Mouse (Mus musculus) forelimb bud, embryonic 11.5 days (tissue): Measurements from ENCODE around the gene Snap25.
A peak's percentile ranks its signal among the peaks of the same experiment; 100 is the strongest.

Experiments
- DNase-seq: peaks from one replicate; pipeline ENCODE4 v3.0.0-alpha.2; 2012; ENCODE audit warnings: low read depth, low spot score

The Snap25 gene

DNA sequence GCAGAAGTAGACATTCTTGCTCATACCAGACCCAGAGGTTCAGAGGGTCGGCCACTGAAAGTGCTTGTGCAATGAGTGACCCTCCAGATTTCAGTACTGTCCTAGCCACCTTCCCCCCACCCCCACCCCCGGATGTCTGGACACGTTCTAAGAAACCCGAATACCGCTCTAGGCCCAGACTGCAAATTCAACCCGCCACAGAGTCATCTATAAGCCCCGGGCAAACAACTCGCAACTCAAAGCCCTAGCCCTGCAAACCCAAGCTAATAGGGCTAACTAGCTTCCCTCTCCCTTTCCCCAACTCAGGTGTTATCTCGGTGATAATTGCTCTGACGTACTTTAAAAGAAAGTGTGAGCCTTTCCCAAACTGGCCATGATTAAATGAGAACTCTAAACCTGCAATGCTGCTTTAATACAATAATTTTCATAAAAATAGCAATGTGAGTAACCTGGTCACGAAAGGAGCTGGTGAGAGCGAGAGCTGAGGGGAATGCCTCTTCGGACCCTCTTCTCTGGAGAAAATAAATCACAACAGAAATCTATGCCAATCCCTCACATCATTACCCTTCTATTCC is 725 bp upstream of the Snap25 start:
- DNase-seq, result peak; percentile 14

DNA sequence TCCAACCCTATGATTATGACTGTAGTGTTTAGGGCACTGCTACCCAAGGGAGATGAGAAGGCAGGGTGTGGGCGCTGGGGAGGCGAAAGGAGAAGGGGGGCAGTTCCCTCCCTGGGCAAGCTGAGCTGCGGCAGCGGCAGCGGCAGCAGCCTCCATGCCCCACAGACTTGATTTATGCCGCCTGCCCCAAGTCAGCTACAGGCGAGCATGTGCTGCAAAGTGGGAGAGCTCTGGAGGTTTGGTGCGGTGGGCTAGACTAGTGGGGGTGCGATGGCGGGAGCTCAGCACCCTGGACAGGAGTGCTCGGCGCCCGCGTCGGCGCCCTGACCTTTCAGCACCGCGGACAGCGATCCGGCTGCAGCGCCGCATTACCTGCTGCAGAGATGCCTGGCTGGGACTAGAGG is 757 bp downstream of the Snap25 start:
- peak; percentile 93 for DNase-seq

DNA sequence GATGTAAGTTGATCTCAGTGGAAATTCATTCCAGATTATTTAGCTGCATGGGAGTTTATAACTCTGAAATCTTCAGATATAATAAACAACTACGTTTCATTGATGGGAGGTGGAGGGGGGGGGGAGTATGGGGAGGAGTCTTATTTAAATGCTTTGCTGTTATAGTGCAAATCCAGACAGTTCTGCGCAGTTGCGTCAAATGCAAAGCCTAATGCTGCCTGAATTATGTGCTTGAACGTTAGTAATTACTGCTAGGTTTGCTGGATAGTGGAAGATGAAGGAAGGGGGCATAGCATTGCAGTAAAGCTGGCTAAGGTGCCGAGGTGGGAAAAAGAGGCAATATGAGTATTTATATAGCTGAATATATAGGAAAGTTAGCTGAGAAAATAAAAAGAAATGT is 2.3 kb downstream of the Snap25 start:
- no peak for DNase-seq

DNA sequence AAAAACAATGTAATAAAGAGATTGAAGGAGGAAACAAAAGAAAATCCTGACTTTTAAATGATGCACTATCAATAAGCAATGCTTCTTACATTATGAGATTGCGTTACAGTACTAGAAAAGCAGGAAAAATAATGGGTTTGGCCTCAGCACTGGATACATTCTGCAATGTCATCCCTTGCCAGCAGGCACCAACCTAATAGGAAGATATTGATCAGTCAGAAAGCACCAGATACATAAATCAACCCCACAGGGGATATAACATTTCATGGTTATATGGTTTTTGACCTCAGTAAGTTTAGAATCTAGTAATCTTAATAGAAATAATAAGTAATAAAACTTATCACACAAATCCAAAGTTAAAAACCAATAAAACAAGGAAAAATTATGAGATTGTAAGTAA is 3.1 kb downstream of the Snap25 start:
- DNase-seq, result no peak

DNA sequence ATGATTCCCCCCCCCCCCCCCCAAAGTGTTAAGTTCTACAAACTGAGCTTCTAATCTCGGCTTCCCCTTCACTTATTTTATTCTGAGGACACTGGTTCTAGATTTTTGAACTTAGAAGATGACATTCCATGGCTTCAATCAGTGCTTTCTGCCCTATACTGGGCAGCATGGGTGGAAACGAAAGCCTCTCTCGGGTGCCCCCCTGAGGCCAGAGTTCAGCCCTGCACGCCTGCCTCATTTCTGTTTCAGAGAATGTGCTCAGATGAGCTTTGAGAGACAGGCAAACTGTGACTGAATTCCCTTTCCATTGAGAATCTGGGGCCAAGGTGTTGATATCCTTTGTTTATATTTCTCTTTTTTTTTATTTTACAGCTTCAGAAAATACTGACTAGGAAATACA is 7.0 kb downstream of the Snap25 start:
- peak; percentile 10 for DNase-seq

DNA sequence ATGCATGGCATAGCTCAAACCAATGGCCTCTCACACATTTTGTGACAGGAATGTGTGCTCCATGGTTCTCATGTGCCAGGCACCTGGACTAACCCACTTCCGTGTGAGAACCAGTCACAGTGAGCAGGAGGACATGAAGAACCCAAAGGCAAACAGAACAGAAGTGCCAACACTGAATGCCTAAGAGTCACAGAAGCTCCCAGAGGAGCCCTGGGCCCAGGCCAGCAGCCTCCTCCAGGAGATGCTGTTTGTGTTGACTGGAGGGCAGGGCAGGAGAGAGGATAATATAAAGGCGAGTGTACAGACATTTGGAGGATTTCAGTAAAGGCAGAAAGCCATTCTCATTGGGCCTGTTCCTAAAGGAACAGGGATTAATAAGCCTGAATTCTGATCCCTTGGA is 25.0 kb downstream of the Snap25 start:
- no peak for DNase-seq

DNA sequence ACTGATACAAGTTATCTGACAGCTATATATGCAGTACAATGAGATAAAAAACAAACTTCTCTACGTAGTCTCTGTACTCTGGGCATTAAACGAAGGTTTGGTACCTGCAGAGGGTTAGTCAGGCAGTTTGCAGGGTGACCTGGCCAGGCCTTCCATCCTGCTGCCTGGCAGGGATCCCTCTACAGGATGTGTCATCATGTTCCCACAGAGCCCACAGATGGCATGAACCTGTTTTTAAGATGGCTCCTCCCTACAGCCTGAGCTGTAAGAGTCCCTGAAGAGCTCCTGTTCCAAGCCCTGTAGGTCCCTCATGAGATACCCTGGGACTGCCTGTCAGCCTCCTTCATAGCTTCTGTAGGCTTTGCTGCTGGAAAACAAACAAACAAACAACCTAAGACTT is 29.0 kb downstream of the Snap25 start:
- no peak for DNase-seq

DNA sequence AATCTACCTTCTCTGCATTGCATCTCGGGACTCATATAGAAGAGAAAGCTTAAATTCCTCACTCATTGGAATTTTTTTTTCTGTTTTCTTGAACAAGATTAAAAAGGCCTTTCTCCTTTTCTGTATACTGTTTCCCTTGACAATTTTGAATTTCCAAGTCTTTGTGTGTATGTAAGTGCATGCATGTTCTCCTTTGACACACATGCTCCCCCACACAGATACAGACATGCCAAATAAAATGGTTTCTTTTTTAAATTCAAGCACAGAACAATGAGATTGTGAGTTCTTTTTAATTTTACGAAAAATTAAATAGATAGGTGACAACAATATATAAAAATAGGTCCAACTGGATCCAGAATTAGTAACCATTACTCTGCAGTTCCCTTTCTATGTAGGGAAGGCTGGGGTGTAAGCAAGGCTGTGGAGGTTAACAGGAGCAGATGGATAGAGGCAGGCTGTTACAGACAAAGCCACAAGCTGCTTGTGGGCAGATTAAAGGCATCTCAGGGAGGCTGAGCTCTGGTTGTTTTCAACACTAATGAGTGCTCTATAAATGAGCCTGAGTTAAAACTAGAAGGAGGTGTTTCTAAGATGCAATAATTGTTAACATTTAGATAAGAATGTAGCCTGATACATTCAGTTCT is 31.6 kb downstream of the Snap25 start:
- peak; percentile 21 for DNase-seq

DNA sequence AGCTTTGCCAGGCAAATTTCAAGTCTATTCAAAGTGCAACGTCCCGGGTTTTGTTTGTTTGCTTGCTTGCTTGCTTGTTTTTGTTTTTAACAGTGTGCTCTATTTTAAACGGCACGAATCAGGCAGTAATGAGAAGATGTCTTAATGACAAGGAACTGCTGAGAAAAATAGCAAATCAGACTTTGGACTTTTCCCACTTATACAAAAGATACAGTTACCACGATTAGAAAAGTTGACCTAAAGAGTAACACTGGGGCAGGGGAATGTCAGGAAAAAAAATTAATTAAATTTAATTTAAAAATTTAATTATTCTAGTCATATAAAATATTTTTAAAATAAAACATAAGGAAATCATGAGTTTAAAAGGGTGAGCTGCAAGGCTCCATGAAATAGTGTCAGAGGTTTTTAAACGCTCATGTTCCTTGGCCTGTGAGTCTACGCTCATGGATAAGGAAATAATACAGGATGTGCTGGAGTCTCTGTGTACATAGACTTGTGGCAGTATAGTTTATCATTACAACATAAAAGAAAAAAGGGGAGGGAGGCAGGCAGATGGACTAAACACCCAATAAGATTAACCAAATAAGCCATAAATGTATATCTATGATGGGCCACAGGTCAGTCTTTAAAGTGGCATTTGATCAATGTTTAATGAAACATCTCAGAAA is 32.2 kb downstream of the Snap25 start:
- DNase-seq, result no peak

DNA sequence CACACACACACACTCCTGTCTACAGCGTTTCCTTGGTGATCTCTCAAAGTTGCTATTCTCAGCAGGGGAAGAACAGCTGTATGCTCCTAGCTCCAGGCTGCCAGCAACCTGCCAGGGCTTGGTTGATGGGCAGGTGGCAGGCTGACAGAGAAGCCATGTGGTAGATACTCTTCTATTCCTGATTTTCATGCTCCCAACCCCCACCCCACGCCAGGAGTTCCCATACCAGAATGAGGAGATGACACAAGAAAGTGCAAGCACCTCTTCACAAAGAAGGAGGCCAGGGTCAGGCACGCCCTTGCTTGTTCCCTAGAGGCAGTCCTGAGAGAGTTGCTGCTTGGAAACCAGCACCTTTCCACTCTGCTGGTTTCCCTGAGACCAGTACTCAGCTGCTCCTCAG is 40.4 kb downstream of the Snap25 start:
- DNase-seq, result no peak

DNA sequence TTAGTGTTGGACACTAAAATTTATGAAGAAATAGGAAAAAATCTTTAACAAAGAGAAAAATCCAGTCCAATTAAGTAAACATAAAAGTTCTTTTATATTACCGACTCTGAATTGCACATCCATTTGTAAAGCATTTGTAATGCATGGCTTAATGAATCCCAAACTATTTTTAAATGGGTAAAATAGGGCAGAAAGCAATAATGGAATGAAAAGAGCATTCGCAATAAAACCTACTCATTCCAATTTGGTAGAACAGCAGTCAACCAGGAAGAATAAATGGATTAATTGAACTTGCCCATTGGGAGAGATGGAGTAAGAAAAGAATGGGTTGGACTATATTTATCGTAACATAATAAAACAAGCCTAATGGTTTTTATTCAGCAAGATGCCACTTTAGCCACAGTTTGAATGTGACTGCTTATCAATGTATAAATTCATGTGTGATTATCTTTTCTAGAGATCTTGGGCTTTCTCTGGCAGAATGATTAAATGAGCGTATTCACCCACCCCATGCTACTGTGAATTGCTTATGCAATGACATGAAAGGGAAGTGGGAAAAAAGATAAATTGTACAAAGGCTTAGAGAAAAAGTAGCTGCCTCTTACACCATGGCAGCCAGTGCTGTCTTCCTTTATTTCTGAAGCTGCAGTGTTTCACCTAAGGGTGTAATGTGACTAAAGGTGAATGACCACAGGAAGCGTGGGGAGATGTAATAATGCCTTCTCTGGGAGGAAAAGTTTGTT is 45.7 kb downstream of the Snap25 start:
- DNase-seq, result no peak

DNA sequence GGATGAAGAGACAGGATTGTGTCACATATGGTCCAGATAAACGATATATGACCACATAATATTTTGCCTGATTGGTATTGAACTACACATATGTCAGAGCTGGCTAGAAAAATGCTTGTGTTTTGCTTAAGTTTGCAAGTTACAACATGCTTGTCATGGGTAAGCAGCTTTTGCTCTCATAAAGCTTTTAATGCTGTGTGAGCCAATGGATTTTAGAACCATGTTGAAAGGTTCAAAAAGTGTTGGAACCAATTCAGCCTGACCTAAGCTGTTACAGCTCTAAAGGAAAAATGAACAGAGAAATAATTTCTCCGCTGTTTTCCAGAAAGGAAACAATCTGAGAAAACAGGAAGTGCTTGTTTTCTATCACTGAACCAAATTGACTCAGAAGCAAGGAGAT is 64.9 kb downstream of the Snap25 start:
- no peak for DNase-seq

DNA sequence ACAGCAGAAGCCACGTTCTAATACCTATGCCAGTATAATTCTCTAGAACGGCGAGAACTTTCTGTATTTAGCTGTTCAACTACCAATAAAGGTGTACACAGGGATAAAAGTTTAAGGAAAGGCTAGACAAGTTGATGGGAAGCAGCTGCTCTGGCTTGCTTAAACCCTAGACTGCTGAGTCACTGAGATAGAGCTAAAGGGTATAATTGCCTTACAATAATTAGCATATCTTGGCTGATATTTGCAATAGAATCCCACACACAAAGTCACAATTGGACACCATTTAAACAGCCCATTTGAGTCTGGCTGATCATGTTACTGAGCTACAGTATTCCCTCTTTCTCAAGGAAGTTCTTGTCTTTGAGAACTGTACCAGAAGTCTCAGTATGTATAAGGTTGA is 65.4 kb downstream of the Snap25 start:
- DNase-seq, result no peak

DNA sequence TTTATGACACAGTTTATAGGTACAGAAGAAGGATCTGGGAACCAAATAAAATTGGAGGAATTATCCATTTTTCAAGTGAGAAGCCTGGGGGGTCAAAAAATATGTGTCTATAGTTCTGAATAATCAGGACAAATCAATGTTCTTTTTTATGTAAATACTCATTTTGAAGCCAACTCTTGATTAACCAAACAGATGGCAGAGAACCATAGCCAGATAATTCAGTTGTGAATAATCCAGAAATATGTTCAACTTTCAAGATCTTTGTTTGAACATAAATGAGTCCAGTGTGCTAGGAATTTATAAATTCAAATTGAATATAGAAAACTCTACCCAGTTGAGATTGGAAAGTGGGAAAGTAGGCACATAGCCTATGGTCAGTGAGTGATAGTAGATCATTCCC is 67.0 kb downstream of the Snap25 start:
- no peak for DNase-seq

DNA sequence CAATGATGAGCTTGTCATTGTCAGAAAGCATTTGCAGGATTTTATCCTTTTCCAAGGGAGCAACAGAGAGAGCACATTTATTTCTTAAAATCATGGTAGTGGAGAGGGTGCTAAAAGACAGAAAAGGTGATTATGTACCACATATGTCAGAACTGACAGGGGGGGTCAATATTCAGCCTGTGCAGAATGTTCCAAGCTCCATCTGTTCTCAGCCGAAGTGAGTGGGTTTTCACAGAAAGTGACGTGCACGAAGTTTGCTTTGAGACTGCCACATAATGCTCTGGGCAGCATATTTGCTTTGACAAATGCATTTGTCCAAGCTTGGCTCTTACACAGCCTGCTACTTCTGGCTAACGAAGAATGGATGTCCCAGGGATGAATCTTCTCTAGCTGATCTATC is 71.1 kb downstream of the Snap25 start:
- DNase-seq, result no peak

DNA sequence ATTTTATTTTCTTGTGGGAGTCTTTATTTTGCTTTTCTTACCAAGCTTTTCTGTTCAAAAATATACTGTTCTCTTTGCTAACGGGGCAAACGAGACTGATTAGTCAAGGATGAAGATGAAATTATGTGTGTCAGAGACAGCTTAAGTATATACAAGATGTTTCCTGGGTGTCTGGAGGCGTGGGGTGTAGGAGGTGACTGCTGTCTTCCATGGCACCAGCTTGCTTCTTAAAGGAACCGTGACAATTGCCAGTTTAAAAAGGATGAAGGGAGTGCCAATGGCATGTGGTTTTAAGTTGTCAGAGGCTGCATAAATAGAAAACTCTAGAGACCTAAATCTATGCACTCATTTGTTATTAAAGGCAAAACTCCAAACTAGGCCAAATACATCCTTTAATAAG is 75.1 kb downstream of the Snap25 start:
- no peak for DNase-seq

DNA sequence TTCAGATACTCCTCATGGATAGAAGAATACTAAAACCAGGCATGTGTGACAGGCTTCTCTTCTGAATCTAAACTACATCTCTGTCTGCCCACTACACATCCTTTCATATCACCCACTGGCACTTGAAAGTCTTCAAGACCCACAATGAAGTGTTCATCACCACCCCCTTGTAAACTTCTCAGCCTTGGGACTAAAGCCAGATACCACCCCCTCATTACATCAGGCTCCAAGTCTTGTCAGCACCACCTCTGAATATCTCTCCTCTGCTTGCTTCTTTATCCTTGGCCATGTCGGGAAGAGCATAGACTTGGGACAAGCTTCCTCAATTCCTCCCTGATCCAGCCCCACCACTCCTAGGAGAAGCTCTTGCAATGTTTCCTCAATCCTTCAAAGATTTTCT is 83.3 kb downstream of the Snap25 start:
- DNase-seq, result no peak

DNA sequence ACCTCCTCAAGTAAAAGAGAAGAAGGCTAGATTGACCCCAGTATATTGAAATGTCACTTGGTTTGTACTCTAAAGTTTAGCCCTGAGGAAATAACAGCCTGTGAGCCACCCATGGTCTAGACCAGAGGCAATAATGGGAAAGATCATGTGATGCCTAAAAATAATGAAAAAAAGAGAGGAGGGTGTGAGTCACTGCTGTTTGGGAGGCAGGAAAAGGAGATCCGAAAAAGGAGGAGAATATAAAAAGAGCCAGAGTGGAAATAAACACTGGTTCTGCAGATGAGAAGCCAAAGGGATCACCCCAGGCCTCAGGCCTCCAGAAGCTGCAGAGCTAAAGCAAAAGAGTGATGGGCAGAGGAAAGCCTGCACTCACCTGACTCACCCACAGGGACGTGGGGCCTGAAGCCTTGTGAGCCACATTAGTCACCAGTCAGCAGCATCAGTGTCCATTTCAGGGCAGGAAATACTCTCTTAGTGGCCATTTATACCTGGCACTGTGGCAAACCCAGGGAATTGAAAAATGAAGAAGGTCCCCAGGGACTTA is 85.7 kb downstream of the Snap25 start:
- DNase-seq, result no peak

DNA sequence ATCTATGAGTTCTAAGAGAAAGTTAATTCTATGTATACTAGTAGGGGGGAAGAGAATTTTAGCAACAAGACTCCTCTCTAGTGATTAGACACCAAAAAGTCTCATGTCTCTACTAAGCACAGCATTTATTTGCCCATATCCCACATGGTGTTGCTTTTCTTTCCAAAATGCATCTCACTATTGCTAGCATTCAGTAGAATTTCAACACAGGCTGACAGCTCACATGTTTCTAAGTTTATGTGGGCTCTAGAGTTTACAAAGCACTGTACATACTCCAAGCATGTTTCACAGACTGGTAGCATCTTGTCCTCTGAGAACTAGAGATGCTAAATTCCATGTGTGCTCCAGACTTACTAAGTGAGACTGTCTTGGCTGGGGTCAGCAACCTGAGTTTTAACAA is 87.8 kb downstream of the Snap25 start:
- DNase-seq, result no peak

DNA sequence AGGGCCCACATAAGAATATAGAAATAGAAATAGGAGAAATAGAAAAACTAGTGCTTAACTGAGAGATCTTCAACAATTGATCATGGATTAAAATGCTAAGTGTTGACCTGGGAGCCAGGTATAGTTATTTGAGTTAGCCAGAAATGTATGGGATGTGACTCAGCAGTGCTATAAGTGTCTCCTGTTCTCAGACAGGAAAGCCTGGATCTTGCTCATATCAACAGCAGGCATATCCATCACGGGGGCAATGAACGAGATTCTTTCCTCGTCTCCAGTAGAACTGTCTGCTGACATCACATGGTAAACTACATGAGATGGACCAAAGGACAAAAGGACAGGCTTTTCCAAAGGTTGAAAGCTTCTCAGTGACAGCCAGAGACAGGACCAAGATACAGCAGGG is 88.8 kb downstream of the Snap25 start:
- DNase-seq, result no peak

DNA sequence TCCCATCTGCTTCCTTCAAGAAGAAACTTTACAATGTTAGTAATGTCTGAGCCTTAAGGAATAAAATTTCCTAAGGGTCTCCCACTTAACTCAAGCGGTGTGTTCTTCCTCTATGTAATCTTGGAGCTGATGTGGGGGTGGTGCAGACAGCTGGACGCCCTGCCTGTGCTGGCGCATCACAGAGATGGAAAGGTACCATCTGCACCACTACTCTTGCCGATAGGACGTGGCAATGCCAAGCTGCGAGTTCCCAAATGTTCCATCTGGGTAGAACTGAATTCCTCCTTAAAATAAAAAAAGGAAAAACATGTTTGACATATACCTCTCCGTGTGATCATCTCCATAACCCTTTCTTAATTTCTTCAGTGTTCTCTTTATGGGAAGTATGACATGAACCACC is 89.9 kb downstream of the Snap25 start:
- no peak for DNase-seq

DNA sequence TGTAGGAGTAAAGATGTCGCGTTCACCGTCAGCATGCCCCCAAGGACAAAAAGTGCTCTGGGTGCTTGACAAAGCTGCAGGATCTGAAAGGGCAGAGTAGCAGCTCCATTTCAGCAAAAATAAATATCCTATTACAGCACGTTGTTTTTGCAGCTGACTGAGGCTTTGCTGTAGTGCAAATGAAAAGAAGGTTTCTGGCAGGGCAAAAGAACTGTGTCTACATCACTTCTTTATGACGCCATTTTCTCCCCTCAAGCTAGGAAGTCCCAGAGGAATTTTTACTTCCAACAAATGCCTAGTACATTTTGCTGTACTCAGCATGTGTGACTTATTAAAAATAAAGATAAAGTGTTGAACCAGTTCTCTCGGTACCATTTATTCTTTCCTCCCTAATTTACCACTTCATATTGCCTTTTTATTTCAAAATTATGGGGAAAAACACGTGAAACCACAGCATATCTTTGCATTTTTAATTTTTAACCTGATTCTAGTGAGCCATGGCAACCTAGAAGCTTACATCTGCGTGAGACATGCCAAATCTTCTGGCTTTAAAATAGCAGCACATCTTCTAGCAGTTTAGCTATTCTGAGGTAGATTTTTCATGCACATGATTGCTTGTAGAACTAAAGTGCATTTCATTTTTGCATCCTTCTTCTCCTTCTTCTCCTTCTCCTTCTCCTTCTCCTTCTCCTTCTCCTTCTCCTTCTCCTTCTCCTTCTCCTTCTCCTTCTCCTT is 94.9 kb downstream of the Snap25 start:
- no peak for DNase-seq
